Mouse (Mus musculus) E14TG2a.4 (cell line): Measurements from ENCODE around the gene Zfp36.

Experiments used
- CTCF ChIP-seq: conservative IDR thresholded peaks from 2 replicates; pipeline ENCODE4 v1.5.1; 2014; ENCODE audit warnings: low read length
- NANOG ChIP-seq: IDR thresholded peaks from 2 replicates; pipeline ENCODE4 v1.6.1; 2014; ENCODE audit warnings: borderline replicate concordance, low read length, mixed read lengths

- TF ChIP-seq CTCF (no peak), NANOG (no peak)
These were observed 5.4 kb downstream of the Zfp36 start for GRCm38 (mm10) chr7:28374647-28375046.
